Mouse (Mus musculus): ENCODE data around the gene Pdlim4. TPM values are rescaled to one million over a fixed set of nuclear protein-coding genes. Genes with fewer than 3 reads are reported as not detected.

Gene Pdlim4
- polyA plus RNA-seq, 1 experiment: 18.6 TPM

DNA sequence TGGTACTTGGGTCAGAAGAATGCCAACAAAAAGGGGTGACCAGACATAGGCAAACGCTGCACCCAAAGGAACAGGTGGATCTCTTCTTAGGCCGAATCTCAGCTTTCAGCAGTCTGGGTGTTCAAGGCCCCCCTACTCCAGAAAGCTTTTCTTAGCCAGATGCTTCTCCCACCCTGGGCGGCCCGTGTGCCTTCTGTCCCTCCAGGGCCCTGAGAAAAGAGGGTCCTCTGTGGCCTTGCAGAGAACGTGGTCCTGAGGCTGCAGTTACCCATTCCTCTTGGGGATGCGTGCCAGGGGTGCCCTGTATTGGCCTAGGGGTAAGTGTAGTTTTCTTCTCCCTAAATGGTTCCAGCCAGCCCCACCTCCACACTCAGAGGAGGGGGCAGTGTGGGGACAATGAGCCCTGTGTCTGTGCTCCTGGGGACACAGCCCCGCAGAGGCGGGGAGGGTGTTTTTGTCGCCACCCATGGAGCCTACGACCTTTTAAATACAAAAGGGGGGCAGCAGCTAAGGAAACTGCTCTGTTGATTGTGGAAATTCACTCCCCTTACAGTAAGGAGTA lies 10.7 kb downstream of the Pdlim4 start:
- WGBS: 60% methylated on average over 10 of the region's 10 CpGs
- Histone ChIP-seq H3K27ac (ENCODE audit: insufficient read depth, low read length) (no peak overlapping the region), H3K4me3 (replicated peaks; ENCODE audit: insufficient read depth, low read depth, low read length) (no peak overlapping the region), H3K27me3 (ENCODE audit: control insufficient read depth, insufficient read depth, low read length) (no peaks in the 10 kb centered on the region), H3K4me1 (ENCODE audit: control insufficient read depth, insufficient read depth, low read length) (peaks cover 36% of the 10 kb centered on the region)
- TF ChIP-seq CTCF (IDR thresholded peaks at IDR 0.05; ENCODE audit: borderline replicate concordance, insufficient read depth, low read depth, low read length): no peak
- no peak for TF ChIP-seq POLR2A (IDR thresholded peaks at IDR 0.05; ENCODE audit: borderline replicate concordance, insufficient read depth, low read length)
- DNase-seq: peak in 1 of 2 experiments; percentile 27

DNA sequence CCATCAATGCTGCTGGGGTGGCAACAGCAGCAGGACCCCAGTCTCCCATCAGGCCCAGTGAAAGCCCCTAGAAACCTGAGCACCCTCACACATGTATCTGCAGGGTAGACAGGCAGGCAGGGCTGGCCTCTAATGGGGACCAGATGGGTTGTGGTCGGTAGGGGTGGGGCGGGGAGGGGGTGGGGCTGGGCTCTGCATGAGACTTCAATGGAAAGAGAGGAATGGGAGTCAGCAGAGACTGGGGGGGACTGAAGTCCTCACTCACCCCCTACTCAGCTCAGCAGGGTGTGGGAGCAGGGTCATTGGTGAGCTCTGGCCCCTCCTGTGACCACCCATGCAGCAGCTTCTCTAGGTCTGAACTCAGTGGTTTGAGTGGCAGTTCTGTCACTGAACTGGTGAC lies 11.4 kb downstream of the Pdlim4 start:
- Histone ChIP-seq H3K4me1 (ENCODE audit: control insufficient read depth, insufficient read depth, low read length) (peaks cover 33% of the 10 kb centered on the region), H3K27ac (ENCODE audit: insufficient read depth, low read length) (no peak overlapping the region), H3K27me3 (ENCODE audit: control insufficient read depth, insufficient read depth, low read length) (no peaks in the 10 kb centered on the region), H3K4me3 (replicated peaks; ENCODE audit: insufficient read depth, low read depth, low read length) (no peak overlapping the region)
- DNase-seq: no peak
- TF ChIP-seq POLR2A (IDR thresholded peaks at IDR 0.05; ENCODE audit: borderline replicate concordance, insufficient read depth, low read length): no peak
- TF ChIP-seq CTCF (IDR thresholded peaks at IDR 0.05; ENCODE audit: borderline replicate concordance, insufficient read depth, low read depth, low read length): no peak
- 54% methylated on average over 2 of the region's 2 CpGs for WGBS

DNA sequence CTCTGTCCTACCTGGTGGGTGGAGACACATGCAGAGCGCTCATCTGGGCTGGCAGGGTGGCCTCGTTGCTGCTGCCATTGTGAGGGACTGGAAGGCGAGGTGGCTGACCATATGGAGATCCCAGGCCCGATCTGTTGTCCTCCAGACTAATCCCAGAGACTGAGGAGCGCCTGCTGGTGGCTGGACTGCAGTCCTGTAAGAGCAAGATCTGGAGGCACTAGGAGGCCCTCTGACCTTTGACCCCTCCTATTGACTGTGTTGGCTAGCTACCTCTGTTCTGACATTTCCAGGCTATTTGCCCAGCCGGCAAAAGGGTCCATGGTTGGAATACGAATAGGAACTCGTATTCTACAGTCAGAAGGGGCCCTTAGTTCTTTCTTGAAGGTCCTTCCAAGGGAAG lies 12.7 kb downstream of the Pdlim4 start:
- Histone ChIP-seq H3K27me3 (ENCODE audit: control insufficient read depth, insufficient read depth, low read length) (no peaks in the 10 kb centered on the region), H3K27ac (ENCODE audit: insufficient read depth, low read length) (no peak overlapping the region), H3K4me1 (ENCODE audit: control insufficient read depth, insufficient read depth, low read length) (peaks cover 23% of the 10 kb centered on the region), H3K4me3 (replicated peaks; ENCODE audit: insufficient read depth, low read depth, low read length) (no peak overlapping the region)
- WGBS: 44% methylated on average over 8 of the region's 8 CpGs
- peak; percentile 43 to 59 for DNase-seq
- TF ChIP-seq POLR2A (IDR thresholded peaks at IDR 0.05; ENCODE audit: borderline replicate concordance, insufficient read depth, low read length): no peak
- TF ChIP-seq CTCF (IDR thresholded peaks at IDR 0.05; ENCODE audit: borderline replicate concordance, insufficient read depth, low read depth, low read length): peak; percentile 23; the same call in 1 of the 2 replicates

DNA sequence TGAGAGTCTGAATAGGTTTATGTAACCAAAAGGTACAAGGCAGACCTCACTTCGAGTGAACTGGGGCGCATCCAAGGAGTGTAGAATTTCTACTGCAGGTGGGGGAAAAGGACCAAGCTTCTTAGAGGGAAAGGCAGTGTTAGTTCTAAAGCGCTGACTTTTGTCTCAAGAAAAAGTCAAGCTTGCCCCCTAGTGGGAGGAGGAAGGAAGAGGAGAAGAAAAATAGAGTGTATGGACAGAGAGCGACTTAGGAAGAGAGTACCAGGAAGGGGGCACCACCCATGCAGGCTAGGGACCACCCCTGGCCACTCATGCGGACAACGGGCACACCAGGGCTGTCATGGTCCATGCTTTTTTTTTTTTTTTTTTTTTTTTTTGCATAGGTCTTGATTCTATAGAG lies 14.6 kb downstream of the Pdlim4 start:
- WGBS: 29% methylated on average over 6 of the region's 6 CpGs
- no peak overlapping the region for H3K27ac ChIP-seq (ENCODE audit: insufficient read depth, low read length)
- peaks cover 13% of the 10 kb centered on the region for H3K4me1 ChIP-seq (ENCODE audit: control insufficient read depth, insufficient read depth, low read length)
- H3K4me3 ChIP-seq (replicated peaks; ENCODE audit: insufficient read depth, low read depth, low read length): no peak overlapping the region
- no peaks in the 10 kb centered on the region for H3K27me3 ChIP-seq (ENCODE audit: control insufficient read depth, insufficient read depth, low read length)
- TF ChIP-seq CTCF (IDR thresholded peaks at IDR 0.05; ENCODE audit: borderline replicate concordance, insufficient read depth, low read depth, low read length) (peak; percentile 61), POLR2A (IDR thresholded peaks at IDR 0.05; ENCODE audit: borderline replicate concordance, insufficient read depth, low read length) (no peak)
- DNase-seq: peak; percentile 50 to 71

DNA sequence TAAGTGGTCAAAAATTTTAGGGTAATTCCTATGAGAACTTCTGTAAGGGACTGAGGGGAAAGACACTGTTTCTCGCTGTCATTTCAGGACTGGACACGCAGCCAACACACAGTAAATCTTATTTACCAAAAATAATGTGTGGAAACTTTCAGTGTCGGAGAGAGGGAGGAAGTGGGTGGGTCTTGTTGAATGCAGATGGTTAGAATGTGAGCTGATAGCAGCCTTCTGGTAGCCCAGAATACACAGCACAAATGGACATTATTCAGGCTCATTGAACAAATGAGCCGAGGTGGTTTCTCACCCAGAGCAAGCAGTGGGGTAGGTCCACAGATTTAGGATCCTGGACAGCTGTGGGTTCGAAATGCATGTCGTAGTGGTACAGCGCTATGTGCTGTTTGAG lies 15.7 kb downstream of the Pdlim4 start:
- peaks cover 1% of the 10 kb centered on the region; the same call in 1 of the 2 replicates for H3K4me1 ChIP-seq (ENCODE audit: control insufficient read depth, insufficient read depth, low read length)
- WGBS: 88% methylated on average over 7 of the region's 7 CpGs
- TF ChIP-seq POLR2A (IDR thresholded peaks at IDR 0.05; ENCODE audit: borderline replicate concordance, insufficient read depth, low read length) (no peak), CTCF (IDR thresholded peaks at IDR 0.05; ENCODE audit: borderline replicate concordance, insufficient read depth, low read depth, low read length) (no peak)

DNA sequence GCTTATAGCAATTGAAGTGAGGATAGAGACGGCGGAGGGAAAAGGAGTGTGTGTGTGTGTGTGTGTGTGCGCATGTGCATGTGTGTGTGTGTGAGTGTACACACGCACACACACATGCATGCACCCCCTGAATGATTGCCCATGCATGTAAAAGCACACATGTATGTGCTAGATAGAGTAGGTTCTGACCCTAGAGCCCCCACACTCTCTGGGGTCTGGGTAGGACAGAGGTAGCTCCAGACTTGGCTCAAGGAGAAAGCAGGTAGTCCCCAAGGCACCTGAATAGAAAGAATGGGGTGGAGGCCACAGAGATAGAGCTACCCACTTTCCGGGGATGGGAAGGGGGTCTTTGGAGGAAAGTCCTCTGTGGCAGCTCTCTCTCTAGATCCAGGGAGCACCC lies 16.7 kb downstream of the Pdlim4 start:
- no peak for TF ChIP-seq CTCF (IDR thresholded peaks at IDR 0.05; ENCODE audit: borderline replicate concordance, insufficient read depth, low read depth, low read length)
- TF ChIP-seq POLR2A (IDR thresholded peaks at IDR 0.05; ENCODE audit: borderline replicate concordance, insufficient read depth, low read length): no peak
- H3K27ac ChIP-seq (ENCODE audit: insufficient read depth, low read length): no peak overlapping the region
- H3K27me3 ChIP-seq (ENCODE audit: control insufficient read depth, insufficient read depth, low read length): no peaks in the 10 kb centered on the region
- no peak for DNase-seq
- whole genome bisulfite sequencing: 97% methylated on average over 5 of the region's 5 CpGs
- H3K4me3 ChIP-seq (replicated peaks; ENCODE audit: insufficient read depth, low read depth, low read length): no peak overlapping the region
- H3K4me1 ChIP-seq (ENCODE audit: control insufficient read depth, insufficient read depth, low read length): no peaks in the 10 kb centered on the region

More for the DNA sequence above, 15.7 kb downstream of the Pdlim4 start:
- Histone ChIP-seq H3K27ac (ENCODE audit: insufficient read depth, low read length) (no peak overlapping the region), H3K27me3 (ENCODE audit: control insufficient read depth, insufficient read depth, low read length) (no peaks in the 10 kb centered on the region), H3K4me3 (replicated peaks; ENCODE audit: insufficient read depth, low read depth, low read length) (no peak overlapping the region)
- no peak for DNase-seq

DNA sequence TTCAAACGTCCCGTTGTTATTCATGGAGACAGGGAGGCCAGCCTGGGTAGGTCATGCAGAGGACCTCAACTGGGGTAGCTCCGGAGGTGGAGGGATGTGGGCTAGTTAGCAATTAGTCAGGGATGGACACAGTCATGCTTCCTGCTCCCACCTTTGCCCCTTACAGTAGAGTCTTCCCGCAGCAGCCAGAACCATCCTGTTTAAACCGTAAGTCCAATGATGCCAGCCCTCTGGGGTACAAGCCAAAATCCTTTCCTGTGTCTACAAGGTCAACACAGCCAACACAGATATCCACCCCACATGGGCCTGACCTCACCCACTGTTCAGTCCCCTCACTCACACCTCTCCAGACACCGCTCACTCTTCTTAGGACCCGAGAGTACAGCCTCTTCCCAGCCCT lies 17.7 kb downstream of the Pdlim4 start:
- Histone ChIP-seq H3K27me3 (ENCODE audit: control insufficient read depth, insufficient read depth, low read length) (no peaks in the 10 kb centered on the region), H3K4me3 (replicated peaks; ENCODE audit: insufficient read depth, low read depth, low read length) (no peak overlapping the region), H3K27ac (ENCODE audit: insufficient read depth, low read length) (no peak overlapping the region), H3K4me1 (ENCODE audit: control insufficient read depth, insufficient read depth, low read length) (no peaks in the 10 kb centered on the region)
- WGBS: 81% methylated on average over 7 of the region's 7 CpGs
- no peak for DNase-seq
- no peak for TF ChIP-seq CTCF (IDR thresholded peaks at IDR 0.05; ENCODE audit: borderline replicate concordance, insufficient read depth, low read depth, low read length)
- no peak for TF ChIP-seq POLR2A (IDR thresholded peaks at IDR 0.05; ENCODE audit: borderline replicate concordance, insufficient read depth, low read length)

DNA sequence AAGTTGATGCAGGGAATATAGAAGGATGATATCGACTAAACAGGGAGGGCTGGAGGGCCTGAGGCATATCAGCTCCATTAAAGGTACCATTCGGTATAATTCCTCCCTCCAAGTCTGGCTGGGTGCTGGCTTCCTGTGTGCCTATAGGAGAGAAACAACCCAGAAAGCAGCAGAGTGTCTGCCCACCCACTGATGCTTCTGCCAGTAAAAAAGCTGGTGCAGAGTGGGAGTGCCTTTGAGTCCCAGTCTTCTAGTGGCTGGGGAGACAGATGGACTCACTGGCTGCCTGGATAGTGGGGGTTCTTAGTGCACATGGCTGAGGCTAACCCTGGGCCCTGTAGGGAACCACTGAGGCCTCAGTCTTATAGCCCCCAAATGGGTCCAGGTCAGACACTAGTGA lies 18.6 kb downstream of the Pdlim4 start:
- DNase-seq: no peak
- TF ChIP-seq CTCF (IDR thresholded peaks at IDR 0.05; ENCODE audit: borderline replicate concordance, insufficient read depth, low read depth, low read length) (no peak), POLR2A (IDR thresholded peaks at IDR 0.05; ENCODE audit: borderline replicate concordance, insufficient read depth, low read length) (no peak)
- Histone ChIP-seq H3K4me3 (replicated peaks; ENCODE audit: insufficient read depth, low read depth, low read length) (no peak overlapping the region), H3K27me3 (ENCODE audit: control insufficient read depth, insufficient read depth, low read length) (no peaks in the 10 kb centered on the region), H3K27ac (ENCODE audit: insufficient read depth, low read length) (no peak overlapping the region), H3K4me1 (ENCODE audit: control insufficient read depth, insufficient read depth, low read length) (no peaks in the 10 kb centered on the region)
- 65% methylated on average over 2 of the region's 2 CpGs for WGBS
